Mouse (Mus musculus) liver, postnatal 0 days (tissue): ENCODE data around the gene Rmdn2.

Source experiments
- CTCF ChIP-seq: sonication (generic); IDR thresholded peaks from 2 replicates; pipeline ENCODE4 v1.5.1; 2016; ENCODE audit warnings: antibody characterized with exemption, low read depth
- EP300 ChIP-seq: IDR thresholded peaks from 2 replicates; pipeline ENCODE4 v1.6.1; 2016; ENCODE audit warnings: antibody characterized with exemption, low read depth, mild to moderate bottlenecking

DNA sequence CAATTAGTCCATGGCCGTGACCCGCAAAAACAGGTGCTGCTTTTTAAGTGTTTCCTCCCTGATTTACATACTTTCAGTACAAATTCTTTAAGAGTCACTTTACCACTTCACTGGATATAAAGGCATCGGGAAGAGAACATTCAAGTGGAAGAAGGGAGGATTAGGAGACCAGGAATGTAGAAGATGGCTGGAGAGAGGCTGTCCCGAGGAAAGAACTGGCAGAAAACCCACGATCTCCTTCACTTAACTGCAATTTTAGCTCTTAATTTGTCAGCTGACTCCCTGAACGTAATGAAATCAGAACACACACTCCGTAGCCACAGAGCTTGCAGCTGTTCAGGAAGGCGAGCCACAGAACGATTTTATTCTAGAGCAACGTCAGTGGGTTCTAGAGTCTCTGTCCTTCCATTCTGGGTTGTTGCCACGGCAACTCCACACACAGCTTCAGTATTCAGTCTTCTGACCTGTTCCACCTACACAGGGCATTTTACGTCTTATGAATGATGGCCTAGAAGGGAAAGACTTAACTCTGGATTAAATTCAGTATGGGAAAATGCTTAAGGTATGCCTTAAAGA, 14.7 kb downstream of the Rmdn2 start:
- TF ChIP-seq CTCF (no peak), EP300 (no peak)
